Mouse (Mus musculus) embryonic facial prominence, embryonic 13.5 days (tissue): ENCODE data around the gene Basp1. TPM values are rescaled to one million over a fixed set of nuclear protein-coding genes. Genes with fewer than 3 reads are reported as not detected.
A peak's percentile ranks its signal among the peaks of the same experiment; 100 is the strongest.
"Not testable (repeated sequence)": the region's sequence is repeated elsewhere in the genome, so short reads cannot be mapped to it uniquely, and the experiment has no call there.

Source experiments
- ATAC-seq: fragments of 200-750 bp; cut with Nextera tagmentation; 2 replicates; pipeline ENCODE4 v1.8.0; 2017; ENCODE audit warnings: low read depth; ENCODE audit not compliant: insufficient number of reproducible peaks, insufficient read depth, low FRiP score, low TSS enrichment
- H3K27ac ChIP-seq: fragments of 300-500 bp; sonication (generic); 2 replicates; pipeline ENCODE4 v1.5.1; 2015; ENCODE audit warnings: moderate library complexity, mild to moderate bottlenecking, inconsistent platforms
- H3K27me3 ChIP-seq: fragments of 300-500 bp; sonication (generic); 2 replicates; pipeline ENCODE4 v1.6.1; 2015; ENCODE audit warnings: mild to moderate bottlenecking, inconsistent platforms
- H3K36me3 ChIP-seq: fragments of 300-500 bp; sonication (generic); 2 replicates; pipeline ENCODE4 v1.6.1; 2015; ENCODE audit warnings: mild to moderate bottlenecking, inconsistent platforms
- H3K4me1 ChIP-seq: fragments of 300-500 bp; sonication (generic); 2 replicates; pipeline ENCODE4 v1.6.1; 2015; ENCODE audit warnings: inconsistent platforms
- H3K4me2 ChIP-seq: fragments of 300-500 bp; sonication (generic); 2 replicates; pipeline ENCODE4 v1.6.1; 2015; ENCODE audit warnings: moderate library complexity, mild to moderate bottlenecking, inconsistent platforms
- H3K4me3 ChIP-seq: fragments of 300-500 bp; sonication (generic); 2 replicates; pipeline ENCODE4 v1.5.1; 2015; ENCODE audit warnings: mild to moderate bottlenecking, inconsistent platforms
- H3K9ac ChIP-seq: fragments of 300-500 bp; sonication (generic); 2 replicates; pipeline ENCODE4 v1.6.1; 2015; ENCODE audit warnings: mild to moderate bottlenecking, inconsistent platforms
- H3K9me3 ChIP-seq: fragments of 300-500 bp; sonication (generic); 2 replicates; pipeline ENCODE4 v1.6.1; 2016; ENCODE audit warnings: inconsistent platforms
- WGBS: fragments of 180-500 bp; shearing (Covaris S2); methylation state at CpG from one replicate; pipeline ENCODE4 v1.1.7; 2015; ENCODE audit warnings: mixed read lengths; 5-methylcytosine and 5-hydroxymethylcytosine counted together
- polyA plus RNA-seq: library from polyadenylated mRNA; unstranded; fragments of >200 nt; fragmentation: Nextera tagmentation; extraction: Ambion mirVana; gene quantifications from 2 replicates; pipeline ENCODE4 v1.2.1, GENCODE M21; 2015

Gene Basp1
- polyA plus RNA-seq, result 56.1 and 66.2 TPM in 2 replicates

GRCm38 (mm10) chr15:25413378-25413901, at the start of gene Basp1:
Gene Basp1 (minus strand): TSS chr15:25413764.
- Histone ChIP-seq H3K4me1 (peaks cover 41% of the 10 kb centered on the region), H3K4me2 (peak within 1 kb of the TSS; percentile 86), H3K9ac (peak within 1 kb of the TSS; percentile 97), H3K27me3 (no peaks in the 10 kb centered on the region), H3K27ac (peak within 1 kb of the TSS; percentile 97), H3K9me3 (no peaks in the 10 kb centered on the region), H3K36me3 (no peaks in the 10 kb centered on the region), H3K4me3 (peak within 1 kb of the TSS; percentile 98)
- under 1% methylated on average over 39 of the region's 60 CpGs for WGBS
- peak; percentile 57 for ATAC-seq

GRCm38 (mm10) chr15:25463076-25463475, 49.5 kb upstream of the Basp1 start:
- not testable (repeated sequence) for H3K4me2 ChIP-seq, H3K27ac ChIP-seq, H3K27me3 ChIP-seq, H3K4me3 ChIP-seq, H3K9ac ChIP-seq, H3K9me3 ChIP-seq, ATAC-seq, H3K36me3 ChIP-seq
- peaks cover 16% of the 10 kb centered on the region for H3K4me1 ChIP-seq

GRCm38 (mm10) chr15:25462056-25462762, 48.6 kb upstream of the Basp1 start:
- H3K27ac ChIP-seq, result no peak overlapping the region

GRCm38 (mm10) chr15:25459901-25460300, 46.3 kb upstream of the Basp1 start:
- Histone ChIP-seq H3K4me3 (no peak overlapping the region), H3K27ac (no peak overlapping the region), H3K36me3 (no peaks in the 10 kb centered on the region), H3K9ac (no peak overlapping the region), H3K9me3 (no peaks in the 10 kb centered on the region), H3K27me3 (no peaks in the 10 kb centered on the region), H3K4me2 (no peak overlapping the region), H3K4me1 (peaks cover 10% of the 10 kb centered on the region)
- ATAC-seq, result no peak
- 45% methylated on average over 7 of the region's 7 CpGs for WGBS

More at GRCm38 (mm10) chr15:25462056-25462762, 48.6 kb upstream of the Basp1 start:
- no peak for ATAC-seq
- Histone ChIP-seq H3K4me3 (no peak overlapping the region), H3K4me1 (peaks cover 10% of the 10 kb centered on the region), H3K36me3 (no peaks in the 10 kb centered on the region), H3K9me3 (no peaks in the 10 kb centered on the region), H3K9ac (no peak overlapping the region), H3K4me2 (no peak overlapping the region), H3K27me3 (no peaks in the 10 kb centered on the region)
- 56% methylated on average over 6 of the region's 6 CpGs for WGBS

GRCm38 (mm10) chr15:25457421-25457820, 43.9 kb upstream of the Basp1 start:
- ATAC-seq, result no peak
- H3K36me3 ChIP-seq, result no peaks in the 10 kb centered on the region
- no peak overlapping the region for H3K4me3 ChIP-seq
- H3K4me2 ChIP-seq, result no peak overlapping the region
- WGBS, result 62% methylated on average over 2 of the region's 2 CpGs
- no peak overlapping the region for H3K9ac ChIP-seq
- no peaks in the 10 kb centered on the region for H3K9me3 ChIP-seq
- no peak overlapping the region for H3K27ac ChIP-seq
- peaks cover 10% of the 10 kb centered on the region for H3K4me1 ChIP-seq
- H3K27me3 ChIP-seq, result no peaks in the 10 kb centered on the region

GRCm38 (mm10) chr15:25453538-25453937, 40.0 kb upstream of the Basp1 start:
- Histone ChIP-seq H3K9me3 (no peaks in the 10 kb centered on the region), H3K4me2 (no peak overlapping the region), H3K36me3 (no peaks in the 10 kb centered on the region), H3K4me3 (no peak overlapping the region), H3K9ac (no peak overlapping the region), H3K4me1 (no peaks in the 10 kb centered on the region), H3K27ac (no peak overlapping the region), H3K27me3 (no peaks in the 10 kb centered on the region)
- no peak for ATAC-seq
- WGBS, result 87% methylated on average over 3 of the region's 3 CpGs

GRCm38 (mm10) chr15:25449348-25449747, 35.8 kb upstream of the Basp1 start:
- H3K4me3 ChIP-seq, result no peak overlapping the region
- H3K9ac ChIP-seq, result no peak overlapping the region
- H3K9me3 ChIP-seq, result no peaks in the 10 kb centered on the region
- no peak for ATAC-seq
- no peaks in the 10 kb centered on the region; the same call in none of the 2 replicates for H3K27me3 ChIP-seq
- 28% methylated on average over 1 of the region's 1 CpGs for WGBS
- H3K27ac ChIP-seq, result no peak overlapping the region
- no peaks in the 10 kb centered on the region for H3K36me3 ChIP-seq
- peaks cover 18% of the 10 kb centered on the region for H3K4me1 ChIP-seq
- no peak overlapping the region for H3K4me2 ChIP-seq

GRCm38 (mm10) chr15:25448703-25449340, 35.3 kb upstream of the Basp1 start:
- Histone ChIP-seq H3K4me1 (peaks cover 21% of the 10 kb centered on the region), H3K27ac (no peak overlapping the region), H3K9ac (no peak overlapping the region), H3K4me3 (no peak overlapping the region), H3K36me3 (no peaks in the 10 kb centered on the region), H3K4me2 (no peak overlapping the region), H3K27me3 (no peaks in the 10 kb centered on the region; the same call in none of the 2 replicates), H3K9me3 (no peaks in the 10 kb centered on the region)
- WGBS, result 51% methylated on average over 4 of the region's 4 CpGs
- no peak for ATAC-seq

GRCm38 (mm10) chr15:25447136-25447535, 33.6 kb upstream of the Basp1 start:
- Histone ChIP-seq H3K9ac (no peak overlapping the region), H3K27ac (no peak overlapping the region), H3K4me2 (no peak overlapping the region), H3K36me3 (no peaks in the 10 kb centered on the region), H3K4me3 (no peak overlapping the region), H3K4me1 (peaks cover 21% of the 10 kb centered on the region), H3K27me3 (peaks cover 9% of the 10 kb centered on the region), H3K9me3 (no peaks in the 10 kb centered on the region)
- 64% methylated on average over 6 of the region's 6 CpGs for WGBS
- ATAC-seq, result no peak

- H3K9me3 ChIP-seq, result no peaks in the 10 kb centered on the region
- peaks cover 13% of the 10 kb centered on the region for H3K27me3 ChIP-seq
- H3K9ac ChIP-seq, result no peak overlapping the region
- ATAC-seq, result no peak
- H3K36me3 ChIP-seq, result no peaks in the 10 kb centered on the region
- WGBS, result 24% methylated on average over 8 of the region's 8 CpGs
- peaks cover 25% of the 10 kb centered on the region for H3K4me1 ChIP-seq
- no peak overlapping the region for H3K27ac ChIP-seq
- peak overlapping the region; percentile 49 for H3K4me2 ChIP-seq
- peak overlapping the region; percentile 8; the same call in 1 of the 2 replicates for H3K4me3 ChIP-seq
These were observed 32.6 kb upstream of the Basp1 start for GRCm38 (mm10) chr15:25446155-25446487.

- H3K9ac ChIP-seq, result no peak overlapping the region
- H3K27ac ChIP-seq, result peak overlapping the region; percentile 68; the same call in 1 of the 2 replicates
- H3K4me2 ChIP-seq, result peak overlapping the region; percentile 49
- peak overlapping the region; percentile 8; the same call in 1 of the 2 replicates for H3K4me3 ChIP-seq
- 5% methylated on average over 17 of the region's 17 CpGs for WGBS
- H3K9me3 ChIP-seq, result no peaks in the 10 kb centered on the region
- no peaks in the 10 kb centered on the region for H3K36me3 ChIP-seq
- H3K27me3 ChIP-seq, result peaks cover 13% of the 10 kb centered on the region
- H3K4me1 ChIP-seq, result peaks cover 25% of the 10 kb centered on the region
- peak; percentile 52 for ATAC-seq
These were observed 32.0 kb upstream of the Basp1 start for GRCm38 (mm10) chr15:25445361-25446154.
